Mouse (Mus musculus): ENCODE results near the gene Depdc1a. TPM values are rescaled to one million over a fixed set of nuclear protein-coding genes. Genes with fewer than 3 reads are reported as not detected.

The Depdc1a gene
- polyA plus RNA-seq (2012; rRNA removed; ENCODE audit: low replicate concordance) = 0.04 and 0.05 TPM in 2 replicates

GRCm38 (mm10) chr3:159495243-159495801, at the start of gene Depdc1a:
Depdc1a (plus strand) TSS chr3:159495433.

Other genes starting within 250 kb of the Depdc1a start
- gene Rpe65, start 103.7 kb downstream of the Depdc1a start, polyA plus RNA-seq (2012; rRNA removed; ENCODE audit: low replicate concordance) = not detected in 2 replicates